ENCODE assay signal across 8 mouse cellular contexts in genomic region chr6:88549137-88549814, GRCm38 (mm10). TPM values are rescaled to one million over a fixed set of nuclear protein-coding genes. Genes with fewer than 3 reads are reported as not detected.
DNase-seq lines count a peak whose midpoint lies in the region; ATAC-seq and TF ChIP-seq lines count a peak whose summit lies in the region.

No protein-coding gene starts in this region.

- peak; percentile 42; the same call in 1 of the 2 replicates for ATAC-seq in midbrain, embryonic 15.5 days (replicated peaks)

- H3K4me1 ChIP-seq in E14TG2a.4 (replicated peaks; ENCODE audit: low read depth, low read length): peaks cover 11% of the 10 kb centered on the region
- peaks cover 13% of the 10 kb centered on the region for H3K4me1 ChIP-seq in midbrain, embryonic 15.5 days

- H3K9ac ChIP-seq in midbrain, embryonic 15.5 days: no peak overlapping the region

- H3K4me3 ChIP-seq in E14TG2a.4 (replicated peaks; ENCODE audit: low read length): no peak overlapping the region
- no peak overlapping the region for H3K4me3 ChIP-seq in midbrain, embryonic 15.5 days

- TF ChIP-seq CTCF in E14TG2a.4 (conservative IDR thresholded peaks at IDR 0.05; ENCODE audit: low read length): peak; percentile 64

- H3K27me3 ChIP-seq in E14TG2a.4 (ENCODE audit: insufficient read depth, low read length): peaks cover 24% of the 10 kb centered on the region
- no peaks in the 10 kb centered on the region for H3K27me3 ChIP-seq in midbrain, embryonic 15.5 days (replicated peaks)

- H3K36me3 ChIP-seq in E14TG2a.4 (ENCODE audit: insufficient read depth, low read length): no peaks in the 10 kb centered on the region
- no peaks in the 10 kb centered on the region for H3K36me3 ChIP-seq in midbrain, embryonic 15.5 days (replicated peaks)

- WGBS in midbrain, embryonic 15.5 days: 22% methylated on average over 4 of the region's 4 CpGs

- DNase-seq in heart, adult 8-10 months (ENCODE audit: low spot score): peak; percentile 52
- DNase-seq in heart, adult 11 months: no peak
- peak; percentile 30 for DNase-seq in c-Kit-positive CD71-positive TER-119-negative erythroid progenitor cells, embryonic 14.5 days (ENCODE audit: low read depth)
- DNase-seq in forelimb bud, embryonic 11.5 days (ENCODE audit: low read depth, low spot score): peak; percentile 63
- peak; percentile 83 to 84 for DNase-seq in layer of hippocampus, postnatal 10 days (ENCODE audit: low spot score in 2 of 2)
- DNase-seq in thymus, postnatal 25 days: peak; percentile 59

- H3K9me3 ChIP-seq in E14TG2a.4 (ENCODE audit: low read length): no peaks in the 10 kb centered on the region
- H3K9me3 ChIP-seq in midbrain, embryonic 15.5 days: no peaks in the 10 kb centered on the region

- no peak overlapping the region for H3K4me2 ChIP-seq in midbrain, embryonic 15.5 days

- H3K27ac ChIP-seq in midbrain, embryonic 15.5 days: no peak overlapping the region

RNA-seq across cellular contexts. Expression of gene Sec61a1, which starts 30.6 kb away (rescaled TPM):
- total RNA-seq in heart, adult 8-10 months (2022): 10 to 100 TPM; 35.1 to 41.5 (median 39.3) TPM
- 100 to 1,000 TPM; 129 to 138 TPM for total RNA-seq in layer of hippocampus, postnatal 10 days (2021)
- polyA plus RNA-seq in midbrain, embryonic 15.5 days (2015; fragmentation: Nextera tagmentation; extraction: Ambion mirVana): 169 and 170 TPM in 2 replicates
